18 mouse cellular contexts compared by ENCODE assay signal in the genomic region with DNA sequence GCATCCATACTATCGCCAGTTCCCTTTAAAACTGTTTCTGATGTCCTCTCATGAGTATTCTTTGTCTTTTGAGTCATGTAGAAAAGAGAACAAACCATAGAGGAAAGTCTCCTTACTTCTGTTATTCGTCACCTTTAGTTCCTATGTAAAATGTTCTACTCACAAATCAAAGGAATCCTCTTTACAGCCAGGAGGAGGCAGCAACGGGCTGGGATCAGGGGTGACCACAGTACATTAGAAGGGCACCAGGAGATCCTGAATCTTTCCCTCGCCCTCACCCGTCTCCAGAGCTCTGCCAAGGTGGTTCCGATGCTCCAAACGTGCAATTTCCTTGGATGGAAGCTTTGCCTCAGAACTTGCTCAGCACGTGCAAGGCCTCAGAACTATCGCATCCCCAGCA. TPM values are rescaled to one million over a fixed set of nuclear protein-coding genes. Genes with fewer than 3 reads are reported as not detected.
A peak's percentile ranks its signal among the peaks of the same experiment; 100 is the strongest.
DNase-seq lines count a peak whose midpoint lies in the region; ATAC-seq and TF ChIP-seq lines count a peak whose summit lies in the region.
"Had no signal": no experiment of that assay in that cellular context is flagged by ENCODE, and none has a peak within 500 bp of the region (broad histone marks: within the 10 kb centered on the region; RNA-seq: fewer than 3 reads in every experiment).

No protein-coding gene starts in this region.

- H3K9ac ChIP-seq in hindbrain, postnatal 0 days (replicated peaks; ENCODE audit: low read length): no peak overlapping the region
- H3K9ac ChIP-seq: embryonic facial prominence, embryonic 13.5 days; forebrain, embryonic 15.5 days; hindbrain, embryonic 13.5 days had no signal

- no peak overlapping the region for H3K4me2 ChIP-seq in hindbrain, postnatal 0 days (ENCODE audit: low read depth, low read length)
- H3K4me2 ChIP-seq: embryonic facial prominence, embryonic 13.5 days; forebrain, embryonic 15.5 days; hindbrain, embryonic 13.5 days had no signal

- no peaks in the 10 kb centered on the region for H3K27me3 ChIP-seq in E14TG2a.4 (ENCODE audit: insufficient read depth, low read length)
- no peaks in the 10 kb centered on the region for H3K27me3 ChIP-seq in hindbrain, postnatal 0 days (ENCODE audit: insufficient read depth, low read length)
- H3K27me3 ChIP-seq: forebrain, embryonic 15.5 days; hindbrain, embryonic 13.5 days had no signal

- TF ChIP-seq CTCF in layer of hippocampus, adult 2 months (conservative IDR thresholded peaks at IDR 0.05): peak; percentile 22
- peak; percentile 19; the same call in 1 of the 2 replicates for TF ChIP-seq CTCF in E14TG2a.4 (conservative IDR thresholded peaks at IDR 0.05; ENCODE audit: low read length)
- no peak for TF ChIP-seq CTCF in hindbrain, postnatal 0 days (IDR thresholded peaks at IDR 0.05; ENCODE audit: low read depth)

- 72% methylated on average over 9 of the region's 9 CpGs for WGBS in hindbrain, postnatal 0 days

- H3K36me3 ChIP-seq in E14TG2a.4 (ENCODE audit: insufficient read depth, low read length): no peaks in the 10 kb centered on the region
- no peaks in the 10 kb centered on the region for H3K36me3 ChIP-seq in hindbrain, postnatal 0 days (ENCODE audit: insufficient read depth, low read length)
- H3K36me3 ChIP-seq: embryonic facial prominence, embryonic 13.5 days; forebrain, embryonic 15.5 days; hindbrain, embryonic 13.5 days had no signal

- 0 out of 2 replicates have a peak, but pooled peaks have one; percentile 36 for ATAC-seq in common myeloid progenitor, adult 5-6 weeks (replicated peaks; ENCODE audit: low read depth, poor library complexity, severe bottlenecking)
- ATAC-seq in hindbrain, postnatal 0 days: no peak
- ATAC-seq: forebrain, embryonic 15.5 days had no signal

- no peak overlapping the region for H3K4me3 ChIP-seq in layer of hippocampus, adult 2 months
- H3K4me3 ChIP-seq in E14TG2a.4 (replicated peaks; ENCODE audit: low read length): no peak overlapping the region
- H3K4me3 ChIP-seq in hindbrain, postnatal 0 days (ENCODE audit: low read length): no peak overlapping the region
- H3K4me3 ChIP-seq: embryonic facial prominence, embryonic 13.5 days; forebrain, embryonic 15.5 days; hindbrain, embryonic 13.5 days had no signal

- no peak overlapping the region for H3K27ac ChIP-seq in layer of hippocampus, adult 2 months
- H3K27ac ChIP-seq in hindbrain, postnatal 0 days: no peak overlapping the region
- H3K27ac ChIP-seq: embryonic facial prominence, embryonic 13.5 days; forebrain, embryonic 15.5 days; hindbrain, embryonic 13.5 days; macrophage had no signal

- DNase-seq in embryo, embryonic 10 days (ENCODE audit: low spot score): peak; percentile 9
- no peak for DNase-seq in embryo, embryonic 11 days
- no peak for DNase-seq in layer of hippocampus, adult 2 months (ENCODE audit: low spot score in 2 of 2)
- DNase-seq in layer of hippocampus, postnatal 25 days (ENCODE audit: extremely low spot score in 1 of 2, low spot score in 1 of 2): no peak
- no peak for DNase-seq in hindbrain, postnatal 0 days (ENCODE audit: low spot score)
- DNase-seq in spleen, postnatal 4 days (ENCODE audit: low spot score in 2 of 2): no peak
- DNase-seq: cerebellum, adult 18-20 months; right cerebral cortex, postnatal 25 days had no signal

- H3K4me1 ChIP-seq in E14TG2a.4 (replicated peaks; ENCODE audit: low read depth, low read length): no peaks in the 10 kb centered on the region
- H3K4me1 ChIP-seq in hindbrain, postnatal 0 days (ENCODE audit: insufficient read depth, low read length): no peaks in the 10 kb centered on the region
- H3K4me1 ChIP-seq: embryonic facial prominence, embryonic 13.5 days; forebrain, embryonic 15.5 days; hindbrain, embryonic 13.5 days had no signal

- no peaks in the 10 kb centered on the region for H3K9me3 ChIP-seq in E14TG2a.4 (ENCODE audit: low read length)
- H3K9me3 ChIP-seq in hindbrain, postnatal 0 days (ENCODE audit: low read length): no peaks in the 10 kb centered on the region
- H3K9me3 ChIP-seq: embryonic facial prominence, embryonic 13.5 days; forebrain, embryonic 15.5 days; hindbrain, embryonic 13.5 days had no signal

RNA-seq across cellular contexts. Expression of a gene that starts 28.2 kb away (rescaled TPM):
- not detected for total RNA-seq in layer of hippocampus, adult 2 months (2021)
- total RNA-seq in layer of hippocampus, postnatal 25 days (2021): not detected
- not detected in 2 replicates for total RNA-seq in common myeloid progenitor, adult 5-6 weeks (2017)
- total RNA-seq in hindbrain, postnatal 0 days (2014; rRNA removed): not detected in 2 replicates
- polyA plus RNA-seq in hindbrain, postnatal 0 days (2015; fragmentation: Nextera tagmentation; extraction: Ambion mirVana): 0.06 TPM in 1 of 2 replicates, not detected in the other
- total RNA-seq: adrenal gland, adult 18-20 months; layer of hippocampus, adult 8-10 months had no signal
- polyA plus RNA-seq: embryonic facial prominence, embryonic 13.5 days; forebrain, embryonic 15.5 days; hindbrain, embryonic 13.5 days; limb, embryonic 11.5 days; macrophage; stomach, embryonic 16.5 days had no signal
